Mouse (Mus musculus): ENCODE results near the gene Spsb2. TPM values are rescaled to one million over a fixed set of nuclear protein-coding genes. Genes with fewer than 3 reads are reported as not detected.

Spsb2 gene
- polyA plus RNA-seq (2011; ENCODE audit: insufficient read depth, insufficient read length, low replicate concordance, missing spikeins) = 4.9 and 7.3 TPM in 2 replicates

GRCm38 (mm10) chr6:124808358-124809012 lies at the start of gene Spsb2:
TSS of gene Spsb2 (plus strand) at chr6:124808661.
- Histone ChIP-seq H3K4me3 (replicated peaks; ENCODE audit: control insufficient read depth, low read depth, low read length) (peak within 1 kb of the TSS; percentile 98), H3K4me1 (ENCODE audit: control insufficient read depth, insufficient read depth, low read length) (peaks cover 9% of the 10 kb centered on the region), H3K27ac (ENCODE audit: control insufficient read depth, insufficient read depth, low read depth, low read length, poor library complexity) (peak within 1 kb of the TSS; percentile 91)
- 4% methylated on average over 29 of the region's 29 CpGs for WGBS
- no peak; the same call in 1 of the 2 replicates for TF ChIP-seq POLR2A (IDR thresholded peaks at IDR 0.05; ENCODE audit: borderline replicate concordance, control insufficient read depth, low read depth, low read length)
- no peak for TF ChIP-seq CTCF (IDR thresholded peaks at IDR 0.05; ENCODE audit: control insufficient read depth, insufficient read depth, low read length)

- H3K4me1 ChIP-seq (ENCODE audit: control insufficient read depth, insufficient read depth, low read length) = no peaks in the 10 kb centered on the region
- TF ChIP-seq CTCF (IDR thresholded peaks at IDR 0.05; ENCODE audit: control insufficient read depth, insufficient read depth, low read length) (no peak), POLR2A (IDR thresholded peaks at IDR 0.05; ENCODE audit: borderline replicate concordance, control insufficient read depth, low read depth, low read length) (no peak)
- no peak overlapping the region for H3K4me3 ChIP-seq (replicated peaks; ENCODE audit: control insufficient read depth, low read depth, low read length)
- H3K27ac ChIP-seq (ENCODE audit: control insufficient read depth, insufficient read depth, low read depth, low read length, poor library complexity) = no peak overlapping the region
- 33% methylated on average over 2 of the region's 2 CpGs for WGBS
Measured at GRCm38 (mm10) chr6:124758849-124759232, 49.6 kb upstream of the Spsb2 start.

GRCm38 (mm10) chr6:124759259-124759658 lies 49.2 kb upstream of the Spsb2 start:
- no peak for TF ChIP-seq POLR2A (IDR thresholded peaks at IDR 0.05; ENCODE audit: borderline replicate concordance, control insufficient read depth, low read depth, low read length)
- TF ChIP-seq CTCF (IDR thresholded peaks at IDR 0.05; ENCODE audit: control insufficient read depth, insufficient read depth, low read length) = peak; percentile 98
- no peaks in the 10 kb centered on the region for H3K4me1 ChIP-seq (ENCODE audit: control insufficient read depth, insufficient read depth, low read length)
- WGBS = 0% methylated on average over 5 of the region's 5 CpGs
- no peak overlapping the region for H3K4me3 ChIP-seq (replicated peaks; ENCODE audit: control insufficient read depth, low read depth, low read length)
- H3K27ac ChIP-seq (ENCODE audit: control insufficient read depth, insufficient read depth, low read depth, low read length, poor library complexity) = no peak overlapping the region

- WGBS = 81% methylated on average over 7 of the region's 7 CpGs
- H3K4me1 ChIP-seq (ENCODE audit: control insufficient read depth, insufficient read depth, low read length) = no peaks in the 10 kb centered on the region
Measured at GRCm38 (mm10) chr6:124765951-124766350, 42.5 kb upstream of the Spsb2 start.

GRCm38 (mm10) chr6:124767536-124767919 lies 40.9 kb upstream of the Spsb2 start:
- no peak for TF ChIP-seq POLR2A (IDR thresholded peaks at IDR 0.05; ENCODE audit: borderline replicate concordance, control insufficient read depth, low read depth, low read length)
- no peak for TF ChIP-seq CTCF (IDR thresholded peaks at IDR 0.05; ENCODE audit: control insufficient read depth, insufficient read depth, low read length)
- Histone ChIP-seq H3K4me3 (replicated peaks; ENCODE audit: control insufficient read depth, low read depth, low read length) (no peak overlapping the region), H3K27ac (ENCODE audit: control insufficient read depth, insufficient read depth, low read depth, low read length, poor library complexity) (no peak overlapping the region), H3K4me1 (ENCODE audit: control insufficient read depth, insufficient read depth, low read length) (no peaks in the 10 kb centered on the region)
- 92% methylated on average over 4 of the region's 4 CpGs for WGBS

More at GRCm38 (mm10) chr6:124765951-124766350, 42.5 kb upstream of the Spsb2 start:
- no peak for TF ChIP-seq CTCF (IDR thresholded peaks at IDR 0.05; ENCODE audit: control insufficient read depth, insufficient read depth, low read length)
- no peak for TF ChIP-seq POLR2A (IDR thresholded peaks at IDR 0.05; ENCODE audit: borderline replicate concordance, control insufficient read depth, low read depth, low read length)
- H3K4me3 ChIP-seq (replicated peaks; ENCODE audit: control insufficient read depth, low read depth, low read length) = no peak overlapping the region
- H3K27ac ChIP-seq (ENCODE audit: control insufficient read depth, insufficient read depth, low read depth, low read length, poor library complexity) = no peak overlapping the region

- no peak for TF ChIP-seq CTCF (IDR thresholded peaks at IDR 0.05; ENCODE audit: control insufficient read depth, insufficient read depth, low read length)
- no peak for TF ChIP-seq POLR2A (IDR thresholded peaks at IDR 0.05; ENCODE audit: borderline replicate concordance, control insufficient read depth, low read depth, low read length)
Measured at GRCm38 (mm10) chr6:124767920-124768703, 40.3 kb upstream of the Spsb2 start.

GRCm38 (mm10) chr6:124768704-124769044 lies 39.8 kb upstream of the Spsb2 start:
- 2% methylated on average over 9 of the region's 9 CpGs for WGBS
- no peak for TF ChIP-seq POLR2A (IDR thresholded peaks at IDR 0.05; ENCODE audit: borderline replicate concordance, control insufficient read depth, low read depth, low read length)
- TF ChIP-seq CTCF (IDR thresholded peaks at IDR 0.05; ENCODE audit: control insufficient read depth, insufficient read depth, low read length) = no peak
- H3K4me1 ChIP-seq (ENCODE audit: control insufficient read depth, insufficient read depth, low read length) = no peaks in the 10 kb centered on the region
- H3K4me3 ChIP-seq (replicated peaks; ENCODE audit: control insufficient read depth, low read depth, low read length) = no peak overlapping the region
- H3K27ac ChIP-seq (ENCODE audit: control insufficient read depth, insufficient read depth, low read depth, low read length, poor library complexity) = no peak overlapping the region

More at GRCm38 (mm10) chr6:124767920-124768703, 40.3 kb upstream of the Spsb2 start:
- H3K27ac ChIP-seq (ENCODE audit: control insufficient read depth, insufficient read depth, low read depth, low read length, poor library complexity) = no peak overlapping the region
- no peak overlapping the region for H3K4me3 ChIP-seq (replicated peaks; ENCODE audit: control insufficient read depth, low read depth, low read length)
- no peaks in the 10 kb centered on the region for H3K4me1 ChIP-seq (ENCODE audit: control insufficient read depth, insufficient read depth, low read length)
- WGBS = 52% methylated on average over 19 of the region's 19 CpGs

GRCm38 (mm10) chr6:124769101-124769765 lies 39.2 kb upstream of the Spsb2 start, which contains the start of gene Eno2:
TSS of gene Eno2 (minus strand) at chr6:124769673.
- Histone ChIP-seq H3K4me1 (ENCODE audit: control insufficient read depth, insufficient read depth, low read length) (no peaks in the 10 kb centered on the region), H3K4me3 (replicated peaks; ENCODE audit: control insufficient read depth, low read depth, low read length) (peak within 1 kb of the TSS; percentile 1), H3K27ac (ENCODE audit: control insufficient read depth, insufficient read depth, low read depth, low read length, poor library complexity) (no peak within 1 kb of the TSS)
- TF ChIP-seq CTCF (IDR thresholded peaks at IDR 0.05; ENCODE audit: control insufficient read depth, insufficient read depth, low read length) (no peak), POLR2A (IDR thresholded peaks at IDR 0.05; ENCODE audit: borderline replicate concordance, control insufficient read depth, low read depth, low read length) (no peak)
- WGBS = 1% methylated on average over 51 of the region's 54 CpGs
